Mouse (Mus musculus): ENCODE measurements around the gene Cdkn2c. TPM values are rescaled to one million over a fixed set of nuclear protein-coding genes. Genes with fewer than 3 reads are reported as not detected.

The Cdkn2c gene
- polyA plus RNA-seq, 1 experiment from 2014 or later: 13.5 TPM

DNA sequence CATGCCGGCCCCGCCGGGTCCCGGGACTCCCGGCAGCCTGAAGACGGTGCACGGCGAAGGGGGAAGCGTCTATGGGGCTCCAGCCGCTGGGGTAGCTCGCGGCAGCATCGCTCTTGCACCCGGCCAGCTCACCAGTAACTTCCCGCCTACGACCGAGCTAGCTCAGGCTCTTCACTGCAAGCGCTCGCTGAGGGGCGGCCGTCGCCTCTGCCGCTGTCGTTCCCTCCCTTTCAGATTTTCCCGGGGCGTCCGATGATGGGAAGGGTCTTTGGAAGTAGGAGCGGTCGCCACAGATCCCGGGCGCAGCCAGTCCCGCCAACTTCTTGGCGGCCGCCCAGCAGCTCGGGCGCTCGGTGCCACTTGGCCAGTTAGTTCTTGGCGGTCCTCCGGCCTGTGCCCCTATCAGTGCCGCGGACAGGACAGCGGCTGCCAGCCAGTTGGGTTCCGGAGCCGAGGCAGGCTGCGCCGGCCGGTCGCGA lies 968 bp downstream of the Cdkn2c start:
- ATAC-seq: peak; percentile 62
- Histone ChIP-seq H3K4me2 (peak overlapping the region; percentile 91), H3K27ac (peak overlapping the region; percentile 74), H3K9me3 (replicated peaks) (no peaks in the 10 kb centered on the region), H3K4me1 (peaks cover 31% of the 10 kb centered on the region), H3K27me3 (peaks cover 22% of the 10 kb centered on the region), H3K9ac (peak overlapping the region; percentile 87), H3K36me3 (ENCODE audit: poor library complexity, severe bottlenecking) (no peaks in the 10 kb centered on the region), H3K4me3 (peak overlapping the region; percentile 77)
- under 1% methylated on average over 48 of the region's 49 CpGs for WGBS

DNA sequence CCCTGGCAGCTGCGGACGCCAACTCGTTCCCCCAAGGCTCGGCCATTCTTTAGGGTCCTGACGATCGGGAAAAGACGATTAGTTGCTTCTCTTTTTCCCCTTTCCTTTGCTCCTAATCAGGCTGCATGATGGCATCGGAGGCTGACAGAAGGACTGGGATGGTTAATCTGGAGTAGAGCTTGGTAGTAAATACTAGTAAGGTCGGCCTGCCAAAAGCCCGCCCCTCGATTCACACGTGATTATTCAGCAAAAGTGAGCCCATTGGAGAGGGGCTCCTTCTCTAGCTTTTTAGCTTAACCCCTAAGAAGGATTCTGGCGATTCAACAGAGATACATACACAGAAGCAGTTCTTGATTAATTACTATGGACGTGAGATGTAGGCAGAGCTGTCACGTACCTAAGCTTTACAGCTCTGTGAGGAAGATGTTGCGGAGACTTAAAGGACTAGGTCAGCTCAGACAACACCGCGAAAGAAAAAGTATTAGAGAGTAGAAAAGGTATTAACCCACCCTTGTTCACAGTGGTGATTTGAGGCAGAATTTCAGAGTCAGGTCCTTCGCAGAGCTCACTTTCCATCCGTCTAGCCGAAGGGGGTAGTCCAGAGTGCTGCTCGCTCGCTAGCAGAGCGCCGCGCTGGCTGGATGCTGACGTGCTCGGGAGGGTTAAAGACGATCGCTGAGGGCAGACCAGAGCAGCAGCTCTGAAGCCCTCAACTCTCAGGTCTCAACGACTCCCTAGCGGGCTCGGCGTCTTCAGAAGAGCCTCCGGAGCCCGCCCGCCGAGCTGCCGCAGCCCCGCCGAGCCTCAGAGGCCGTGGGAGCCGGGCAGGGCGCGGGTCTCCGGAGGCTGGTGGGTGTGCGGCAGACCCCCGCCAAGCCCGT lies 1.6 kb downstream of the Cdkn2c start:
- Histone ChIP-seq H3K9ac (peak overlapping the region; percentile 87), H3K27me3 (peaks cover 27% of the 10 kb centered on the region), H3K9me3 (replicated peaks) (no peaks in the 10 kb centered on the region), H3K4me2 (peak overlapping the region; percentile 91), H3K36me3 (ENCODE audit: poor library complexity, severe bottlenecking) (no peaks in the 10 kb centered on the region), H3K4me1 (peaks cover 31% of the 10 kb centered on the region), H3K4me3 (peak overlapping the region; percentile 77), H3K27ac (peak overlapping the region; percentile 74; the same call in 1 of the 2 replicates)
- peak; percentile 50 for ATAC-seq
- under 1% methylated on average over 47 of the region's 49 CpGs for WGBS

- Histone ChIP-seq H3K36me3 (ENCODE audit: poor library complexity, severe bottlenecking) (no peaks in the 10 kb centered on the region), H3K9ac (no peak overlapping the region), H3K4me1 (peaks cover 31% of the 10 kb centered on the region), H3K4me2 (peak overlapping the region; percentile 91), H3K27me3 (peaks cover 37% of the 10 kb centered on the region), H3K9me3 (replicated peaks) (no peaks in the 10 kb centered on the region), H3K27ac (no peak overlapping the region), H3K4me3 (peak overlapping the region; percentile 77)
- 9% methylated on average over 5 of the region's 5 CpGs for WGBS
- no peak for ATAC-seq
Observed at GRCm38 (mm10) chr4:109664091-109664490, 2.9 kb downstream of the Cdkn2c start.

- ATAC-seq: no peak
- Histone ChIP-seq H3K4me3 (no peak overlapping the region), H3K27ac (no peak overlapping the region), H3K4me1 (peaks cover 36% of the 10 kb centered on the region), H3K36me3 (ENCODE audit: poor library complexity, severe bottlenecking) (no peaks in the 10 kb centered on the region), H3K9me3 (replicated peaks) (no peaks in the 10 kb centered on the region), H3K4me2 (no peak overlapping the region), H3K27me3 (peaks cover 54% of the 10 kb centered on the region), H3K9ac (no peak overlapping the region)
- 17% methylated on average over 5 of the region's 5 CpGs for WGBS
Observed at GRCm38 (mm10) chr4:109662271-109662670, 4.7 kb downstream of the Cdkn2c start.

- Histone ChIP-seq H3K4me2 (no peak overlapping the region), H3K27ac (no peak overlapping the region), H3K27me3 (peaks cover 65% of the 10 kb centered on the region), H3K4me3 (no peak overlapping the region), H3K9ac (no peak overlapping the region), H3K9me3 (replicated peaks) (no peaks in the 10 kb centered on the region), H3K4me1 (peaks cover 34% of the 10 kb centered on the region), H3K36me3 (ENCODE audit: poor library complexity, severe bottlenecking) (no peaks in the 10 kb centered on the region)
- no peak for ATAC-seq
- WGBS: 19% methylated on average over 5 of the region's 5 CpGs
Observed at GRCm38 (mm10) chr4:109661183-109661582, 5.8 kb downstream of the Cdkn2c start.

DNA sequence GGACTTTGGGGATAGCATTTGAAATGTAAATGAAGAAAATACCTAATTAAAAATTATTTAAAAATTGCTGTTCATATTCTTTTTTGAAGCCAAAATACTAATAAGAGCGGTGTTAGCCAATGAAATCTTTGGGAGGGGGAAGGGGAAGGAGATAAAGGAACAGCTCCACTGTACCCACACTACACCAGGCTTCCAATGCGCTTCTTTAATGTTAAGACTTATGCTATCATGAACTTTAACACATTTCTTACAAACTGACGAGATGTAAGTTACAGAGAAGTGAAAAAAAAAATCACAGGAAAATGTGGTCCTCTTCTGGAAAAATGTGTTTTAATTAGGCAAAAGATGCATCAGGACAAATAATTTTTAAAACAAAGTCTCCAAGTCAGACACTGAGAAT lies 6.4 kb downstream of the Cdkn2c start:
- Histone ChIP-seq H3K4me1 (peaks cover 28% of the 10 kb centered on the region), H3K27ac (no peak overlapping the region), H3K9me3 (replicated peaks) (no peaks in the 10 kb centered on the region), H3K27me3 (peaks cover 71% of the 10 kb centered on the region), H3K9ac (no peak overlapping the region), H3K36me3 (ENCODE audit: poor library complexity, severe bottlenecking) (no peaks in the 10 kb centered on the region), H3K4me3 (no peak overlapping the region), H3K4me2 (no peak overlapping the region)
- WGBS: 28% methylated on average over 3 of the region's 3 CpGs
- ATAC-seq: no peak

DNA sequence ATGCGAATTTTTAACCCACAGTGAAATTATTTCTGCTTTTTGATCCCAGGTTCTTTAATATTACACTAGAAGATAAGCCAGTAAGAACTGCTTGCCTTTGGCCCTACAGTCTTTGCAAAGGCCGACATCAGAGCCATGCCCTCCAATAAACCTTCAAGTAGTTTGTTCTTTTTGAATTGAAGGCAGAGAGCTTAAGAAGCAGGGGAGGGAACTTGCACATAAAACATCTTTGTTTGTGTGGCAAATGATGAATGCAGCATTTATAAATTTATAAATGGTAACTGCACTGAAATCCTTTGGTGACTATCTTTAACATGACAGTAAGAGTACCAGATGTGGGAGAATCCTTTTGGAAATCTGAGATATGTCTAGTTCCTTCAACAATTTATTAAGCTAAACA lies 7.4 kb downstream of the Cdkn2c start:
- Histone ChIP-seq H3K4me1 (peaks cover 22% of the 10 kb centered on the region), H3K4me3 (no peak overlapping the region), H3K4me2 (no peak overlapping the region), H3K27me3 (peaks cover 81% of the 10 kb centered on the region), H3K9me3 (replicated peaks) (no peaks in the 10 kb centered on the region), H3K9ac (no peak overlapping the region), H3K36me3 (ENCODE audit: poor library complexity, severe bottlenecking) (no peaks in the 10 kb centered on the region), H3K27ac (no peak overlapping the region)
- ATAC-seq: no peak
- 25% methylated on average over 2 of the region's 2 CpGs for whole genome bisulfite sequencing

GRCm38 (mm10) chr4:109658826-109659225 lies 8.2 kb downstream of the Cdkn2c start:
- Histone ChIP-seq H3K9me3 (replicated peaks) (no peaks in the 10 kb centered on the region), H3K9ac (no peak overlapping the region), H3K4me2 (no peak overlapping the region), H3K27me3 (peaks cover 82% of the 10 kb centered on the region), H3K27ac (no peak overlapping the region), H3K36me3 (ENCODE audit: poor library complexity, severe bottlenecking) (no peaks in the 10 kb centered on the region), H3K4me1 (peaks cover 15% of the 10 kb centered on the region), H3K4me3 (no peak overlapping the region)
- 10% methylated on average over 8 of the region's 8 CpGs for WGBS
- ATAC-seq: no peak

DNA sequence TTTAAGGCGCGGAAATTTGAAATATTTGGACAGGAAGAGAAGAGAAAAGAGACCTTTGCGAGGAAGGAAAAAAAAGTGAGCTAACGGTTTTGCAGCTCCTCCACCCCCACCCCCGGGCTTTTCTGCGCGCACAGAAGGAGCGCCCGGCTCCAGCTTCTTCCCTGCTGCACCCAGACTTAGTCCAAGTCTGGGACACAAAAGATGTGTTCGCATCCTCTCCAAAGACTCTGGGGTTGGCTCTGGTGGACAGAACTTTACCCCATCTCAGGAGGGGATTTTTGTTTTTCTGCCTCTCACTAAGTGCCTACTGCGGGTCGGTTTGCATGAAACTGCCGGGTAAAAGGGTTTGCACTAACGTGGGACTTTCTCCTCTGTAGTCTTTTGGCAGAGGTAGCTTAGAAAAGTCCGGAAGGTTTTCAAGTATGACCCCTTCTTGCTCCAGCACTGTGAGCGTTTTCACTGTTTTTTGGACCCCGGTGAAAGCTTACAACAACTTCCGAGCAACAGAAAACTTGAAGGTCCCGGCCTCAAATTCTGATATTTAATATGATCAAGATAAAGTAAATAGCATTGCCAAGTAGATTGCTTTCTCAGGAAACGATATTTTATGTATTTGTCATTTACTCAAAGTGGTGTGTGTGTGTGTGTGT lies 9.0 kb downstream of the Cdkn2c start:
- H3K36me3 ChIP-seq (ENCODE audit: poor library complexity, severe bottlenecking): no peaks in the 10 kb centered on the region
- no peak overlapping the region for H3K9ac ChIP-seq
- H3K9me3 ChIP-seq (replicated peaks): no peaks in the 10 kb centered on the region
- WGBS: 2% methylated on average over 20 of the region's 20 CpGs
- peak overlapping the region; percentile 64 for H3K4me2 ChIP-seq
- no peak for ATAC-seq
- H3K27me3 ChIP-seq: peaks cover 83% of the 10 kb centered on the region
- no peak overlapping the region for H3K27ac ChIP-seq
- peaks cover 13% of the 10 kb centered on the region for H3K4me1 ChIP-seq
- peak overlapping the region; percentile 37 for H3K4me3 ChIP-seq

DNA sequence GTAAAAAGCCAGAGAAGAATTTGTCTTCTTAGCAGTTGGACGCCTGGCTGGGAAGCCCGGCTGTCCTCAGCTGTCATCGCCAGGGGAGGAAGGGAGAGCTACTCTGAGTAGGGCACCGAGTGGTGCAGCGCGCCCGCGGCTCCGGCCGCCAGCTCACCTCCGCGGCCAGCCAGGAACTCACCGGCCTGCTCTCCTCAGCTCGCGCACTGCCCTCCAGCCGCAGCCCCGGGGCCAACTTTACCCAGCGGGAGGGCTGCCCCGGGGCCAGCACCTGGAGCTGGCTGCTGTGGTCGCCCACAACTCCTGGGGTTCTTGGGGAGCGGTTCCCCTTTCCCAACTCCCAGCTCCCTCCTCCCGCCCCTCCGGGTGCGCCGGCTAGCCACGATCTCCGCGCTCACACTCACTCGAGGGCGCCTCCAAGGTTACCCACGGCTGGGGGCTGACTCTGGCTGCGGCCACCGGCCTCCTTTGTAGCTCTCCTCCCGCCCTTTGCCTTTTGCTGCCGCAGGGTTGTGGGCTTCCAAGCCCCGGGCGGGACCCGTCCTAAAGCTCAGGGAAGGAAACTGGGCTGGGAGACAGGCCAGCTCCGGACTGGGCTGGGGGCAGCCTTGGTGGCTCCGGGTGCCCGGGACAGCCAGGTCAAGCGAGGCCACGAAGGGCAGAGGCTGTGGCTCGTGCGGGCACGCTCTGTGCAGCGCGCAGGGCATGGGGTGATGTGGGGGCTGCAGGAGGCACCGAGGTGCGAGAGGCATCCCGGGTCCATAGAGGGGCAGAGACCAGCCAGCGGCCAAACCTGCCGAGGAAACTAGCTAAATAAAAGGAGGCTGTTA lies 9.8 kb downstream of the Cdkn2c start:
- ATAC-seq: peak; percentile 78
- Histone ChIP-seq H3K9me3 (replicated peaks) (no peaks in the 10 kb centered on the region), H3K27me3 (peaks cover 80% of the 10 kb centered on the region), H3K4me2 (peak overlapping the region; percentile 64), H3K4me3 (peak overlapping the region; percentile 37), H3K4me1 (peaks cover 13% of the 10 kb centered on the region), H3K27ac (no peak overlapping the region), H3K36me3 (ENCODE audit: poor library complexity, severe bottlenecking) (no peaks in the 10 kb centered on the region), H3K9ac (peak overlapping the region; percentile 52)
- under 1% methylated on average over 52 of the region's 53 CpGs for WGBS

GRCm38 (mm10) chr4:109656301-109656700 lies 10.7 kb downstream of the Cdkn2c start:
- no peak overlapping the region for H3K9ac ChIP-seq
- peaks cover 78% of the 10 kb centered on the region for H3K27me3 ChIP-seq
- ATAC-seq: no peak
- no peak overlapping the region for H3K4me2 ChIP-seq
- 9% methylated on average over 4 of the region's 4 CpGs for WGBS
- no peaks in the 10 kb centered on the region for H3K9me3 ChIP-seq (replicated peaks)
- H3K4me1 ChIP-seq: peaks cover 13% of the 10 kb centered on the region
- H3K27ac ChIP-seq: no peak overlapping the region
- no peaks in the 10 kb centered on the region for H3K36me3 ChIP-seq (ENCODE audit: poor library complexity, severe bottlenecking)
- no peak overlapping the region for H3K4me3 ChIP-seq

DNA sequence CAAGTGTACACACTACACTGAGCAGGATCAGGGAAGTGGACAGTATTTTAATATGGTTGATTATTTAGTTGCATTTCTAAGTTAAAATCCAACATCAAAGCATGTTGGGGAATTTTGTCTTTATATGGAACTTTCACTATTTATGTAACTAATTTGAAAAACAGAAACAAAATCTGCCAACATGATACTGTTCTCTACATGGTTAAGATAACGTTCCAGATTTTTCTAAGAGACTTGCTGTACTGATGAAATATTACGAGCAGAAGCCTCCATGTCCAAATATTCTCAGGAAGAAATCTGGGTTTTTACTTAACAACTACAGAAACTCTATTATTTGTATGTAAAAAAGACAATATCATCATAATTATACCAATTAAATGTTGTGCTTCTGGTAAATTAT lies 11.3 kb downstream of the Cdkn2c start:
- H3K9me3 ChIP-seq (replicated peaks): no peaks in the 10 kb centered on the region
- WGBS: 50% methylated on average over 2 of the region's 2 CpGs
- H3K4me1 ChIP-seq: peaks cover 13% of the 10 kb centered on the region
- no peak overlapping the region for H3K27ac ChIP-seq
- no peak overlapping the region for H3K9ac ChIP-seq
- H3K4me3 ChIP-seq: no peak overlapping the region
- H3K27me3 ChIP-seq: peaks cover 73% of the 10 kb centered on the region
- H3K36me3 ChIP-seq (ENCODE audit: poor library complexity, severe bottlenecking): no peaks in the 10 kb centered on the region
- H3K4me2 ChIP-seq: no peak overlapping the region
- no peak for ATAC-seq
